In genomic region chr4:132291624-132292335, GRCm38 (mm10) we compare ENCODE assay signal across 17 mouse cellular contexts. TPM values are rescaled to one million over a fixed set of nuclear protein-coding genes. Genes with fewer than 3 reads are reported as not detected.
DNase-seq lines count a peak whose midpoint lies in the region; ATAC-seq and TF ChIP-seq lines count a peak whose summit lies in the region.
"Had no signal": no experiment of that assay in that cellular context is flagged by ENCODE, and none has a peak within 500 bp of the region (broad histone marks: within the 10 kb centered on the region; RNA-seq: fewer than 3 reads in every experiment).

No protein-coding gene starts in this region.

- WGBS in heart, postnatal 0 days = 83% methylated on average over 12 of the region's 12 CpGs
- WGBS in liver, postnatal 0 days (ENCODE audit: insufficient replicate concordance) = 88% methylated on average over 12 of the region's 12 CpGs
- WGBS in liver, embryonic 12.5 days (ENCODE audit: insufficient replicate concordance) = 86% methylated on average over 12 of the region's 12 CpGs

- no peak overlapping the region for H3K9ac ChIP-seq in heart, postnatal 0 days (replicated peaks; ENCODE audit: low read depth, low read length)
- no peak overlapping the region for H3K9ac ChIP-seq in liver, postnatal 0 days (replicated peaks)
- H3K9ac ChIP-seq in liver, embryonic 12.5 days = no peak overlapping the region
- H3K9ac ChIP-seq: heart, embryonic 13.5 days; neural tube, embryonic 13.5 days had no signal

- H3K27ac ChIP-seq in heart, postnatal 0 days (ENCODE audit: low read depth) = no peak overlapping the region
- no peak overlapping the region for H3K27ac ChIP-seq in liver, postnatal 0 days (ENCODE audit: low read depth)
- no peak overlapping the region for H3K27ac ChIP-seq in liver, embryonic 12.5 days
- H3K27ac ChIP-seq in cortical plate, adult 2 months (ENCODE audit: insufficient read depth, low read length) = no peak overlapping the region
- H3K27ac ChIP-seq: heart, embryonic 13.5 days; hindbrain, embryonic 10.5 days; neural tube, embryonic 13.5 days had no signal

- no peak for ATAC-seq in heart, postnatal 0 days (ENCODE audit: insufficient read depth, low read depth)
- no peak for ATAC-seq in liver, postnatal 0 days
- ATAC-seq in liver, embryonic 12.5 days = no peak

- TF ChIP-seq EP300 in heart, postnatal 0 days (IDR thresholded peaks at IDR 0.05; ENCODE audit: low read depth) = no peak
- TF ChIP-seq EP300 in liver, postnatal 0 days (IDR thresholded peaks at IDR 0.05; ENCODE audit: low read depth) = no peak

- no peak overlapping the region for H3K4me2 ChIP-seq in heart, postnatal 0 days (ENCODE audit: low read depth, low read length)
- H3K4me2 ChIP-seq in liver, postnatal 0 days (ENCODE audit: low read depth, low read length) = no peak overlapping the region
- H3K4me2 ChIP-seq in liver, embryonic 12.5 days = no peak overlapping the region
- H3K4me2 ChIP-seq: heart, embryonic 13.5 days; neural tube, embryonic 13.5 days had no signal

- peaks cover 32% of the 10 kb centered on the region for H3K36me3 ChIP-seq in heart, postnatal 0 days (replicated peaks; ENCODE audit: control insufficient read depth, insufficient read depth, low read length)
- peaks cover 22% of the 10 kb centered on the region for H3K36me3 ChIP-seq in liver, postnatal 0 days (replicated peaks; ENCODE audit: insufficient read depth, low read length)
- peaks cover 67% of the 10 kb centered on the region for H3K36me3 ChIP-seq in liver, embryonic 12.5 days

- TF ChIP-seq POLR2A in cortical plate, adult 2 months (IDR thresholded peaks at IDR 0.05; ENCODE audit: extremely low read depth, insufficient read depth, low read length) = no peak

- no peaks in the 10 kb centered on the region for H3K4me1 ChIP-seq in heart, postnatal 0 days (ENCODE audit: control insufficient read depth, insufficient read depth)
- H3K4me1 ChIP-seq in liver, postnatal 0 days (ENCODE audit: insufficient read depth) = no peaks in the 10 kb centered on the region
- H3K4me1 ChIP-seq in liver, embryonic 12.5 days = no peaks in the 10 kb centered on the region
- H3K4me1 ChIP-seq in cortical plate, adult 2 months (ENCODE audit: control insufficient read depth, insufficient read depth, low read length) = no peaks in the 10 kb centered on the region
- H3K4me1 ChIP-seq: heart, embryonic 13.5 days; hindbrain, embryonic 10.5 days; neural tube, embryonic 13.5 days had no signal

- TF ChIP-seq CTCF in heart, postnatal 0 days (IDR thresholded peaks at IDR 0.05; ENCODE audit: low read depth) = peak; percentile 36
- peak; percentile 43 for TF ChIP-seq CTCF in liver, postnatal 0 days (IDR thresholded peaks at IDR 0.05; ENCODE audit: low read depth)
- peak; percentile 19; the same call in 1 of the 2 replicates for TF ChIP-seq CTCF in cortical plate, adult 2 months (IDR thresholded peaks at IDR 0.05; ENCODE audit: extremely low read depth, insufficient read depth, low read length)

- H3K4me3 ChIP-seq in heart, postnatal 0 days (ENCODE audit: low read depth, low read length) = no peak overlapping the region
- H3K4me3 ChIP-seq in liver, postnatal 0 days (ENCODE audit: low read depth, low read length) = no peak overlapping the region
- no peak overlapping the region for H3K4me3 ChIP-seq in liver, embryonic 12.5 days
- no peak overlapping the region for H3K4me3 ChIP-seq in cortical plate, adult 2 months (ENCODE audit: insufficient read depth, low read length)
- H3K4me3 ChIP-seq: heart, embryonic 13.5 days; hindbrain, embryonic 10.5 days; neural tube, embryonic 13.5 days had no signal

- no peaks in the 10 kb centered on the region for H3K9me3 ChIP-seq in heart, postnatal 0 days (replicated peaks; ENCODE audit: control insufficient read depth, low read length)
- H3K9me3 ChIP-seq in liver, postnatal 0 days (ENCODE audit: low read length) = peaks cover 4% of the 10 kb centered on the region; the same call in 1 of the 2 replicates
- peaks cover 7% of the 10 kb centered on the region for H3K9me3 ChIP-seq in liver, embryonic 12.5 days (replicated peaks)
- H3K9me3 ChIP-seq: neural tube, embryonic 13.5 days had no signal

- no peak for DNase-seq in heart, postnatal 0 days (ENCODE audit: low spot score)
- DNase-seq in heart, postnatal 14 days = no peak
- no peak for DNase-seq in liver, postnatal 0 days
- DNase-seq in ES-CJ7 (ENCODE audit: low read depth, low spot score) = peak; percentile 70
- DNase-seq in c-Kit-positive CD71-positive TER-119-positive erythroid progenitor cells, embryonic 14.5 days (ENCODE audit: low spot score) = no peak
- DNase-seq: cerebellum, adult 8-10 months; gastrocnemius, postnatal 25 days; kidney, postnatal 25 days; left cerebral cortex, postnatal 4 days; thymus, adult 2 months had no signal

- intact Hi-C loops in heart, postnatal 14 days (cut with DNase I) = loop anchor here (2.0 to 5.0 kb wide), 3 partner anchors 17 to 221 kb away; partner anchors contain the start of genes Sesn2 and Taf12

- no peaks in the 10 kb centered on the region for H3K27me3 ChIP-seq in heart, postnatal 0 days (ENCODE audit: control insufficient read depth, insufficient read depth, low read length)
- no peaks in the 10 kb centered on the region for H3K27me3 ChIP-seq in liver, postnatal 0 days (ENCODE audit: insufficient read depth, low read length)
- H3K27me3 ChIP-seq in liver, embryonic 12.5 days (replicated peaks) = no peaks in the 10 kb centered on the region
- H3K27me3 ChIP-seq: heart, embryonic 13.5 days; neural tube, embryonic 13.5 days had no signal

RNA-seq across cellular contexts. Expression of gene Rab42, which starts 11.4 kb away (rescaled TPM):
- total RNA-seq in heart, postnatal 0 days (2014; rRNA removed; ENCODE audit: low replicate concordance) = 1.2 TPM in 1 of 2 replicates, not detected in the other
- polyA plus RNA-seq in heart, postnatal 0 days (2015; fragmentation: Nextera tagmentation; extraction: Ambion mirVana) = 2.9 and 3.9 TPM in 2 replicates
- total RNA-seq in heart, postnatal 14 days (2021) = under 1 TPM; 0.39 to 0.76 TPM
- 0.30 and 0.73 TPM in 2 replicates for polyA plus RNA-seq in liver, postnatal 0 days (2015; fragmentation: Nextera tagmentation; extraction: Ambion mirVana)
- 0.61 and 1.0 TPM in 2 replicates for polyA plus RNA-seq in liver, embryonic 12.5 days (2016; fragmentation: Nextera tagmentation; extraction: Ambion mirVana)
- 3.8 and 5.3 TPM in 2 replicates for polyA plus RNA-seq in cortical plate, adult 2 months (2012; rRNA removed)
- total RNA-seq: megakaryocyte, adult 5-6 weeks; monocyte, adult 5-6 weeks had no signal

RNA-seq across cellular contexts. Expression of gene Taf12, which starts 17.6 kb away (rescaled TPM):
- total RNA-seq in heart, postnatal 0 days (2014; rRNA removed; ENCODE audit: low replicate concordance) = 7.5 and 8.4 TPM in 2 replicates
- polyA plus RNA-seq in heart, postnatal 0 days (2015; fragmentation: Nextera tagmentation; extraction: Ambion mirVana) = 30.5 and 34.2 TPM in 2 replicates
- total RNA-seq in heart, postnatal 14 days (2021) = 10 to 100 TPM; 25.8 to 27.7 TPM
- 27.8 and 28.2 TPM in 2 replicates for polyA plus RNA-seq in liver, postnatal 0 days (2015; fragmentation: Nextera tagmentation; extraction: Ambion mirVana)
- 61.7 and 61.8 TPM in 2 replicates for polyA plus RNA-seq in liver, embryonic 12.5 days (2016; fragmentation: Nextera tagmentation; extraction: Ambion mirVana)
- polyA plus RNA-seq in cortical plate, adult 2 months (2012; rRNA removed) = 15.9 and 19.4 TPM in 2 replicates

RNA-seq across cellular contexts. Expression of gene Gmeb1, which starts 30.4 kb away (rescaled TPM):
- 7.6 and 12.4 TPM in 2 replicates for total RNA-seq in heart, postnatal 0 days (2014; rRNA removed; ENCODE audit: low replicate concordance)
- 16.4 and 17.0 TPM in 2 replicates for polyA plus RNA-seq in heart, postnatal 0 days (2015; fragmentation: Nextera tagmentation; extraction: Ambion mirVana)
- 10 to 100 TPM; 12.7 to 13.9 TPM for total RNA-seq in heart, postnatal 14 days (2021)
- 6.9 and 8.9 TPM in 2 replicates for polyA plus RNA-seq in liver, postnatal 0 days (2015; fragmentation: Nextera tagmentation; extraction: Ambion mirVana)
- polyA plus RNA-seq in liver, embryonic 12.5 days (2016; fragmentation: Nextera tagmentation; extraction: Ambion mirVana) = 19.1 and 19.5 TPM in 2 replicates
- 19.1 and 20.6 TPM in 2 replicates for polyA plus RNA-seq in cortical plate, adult 2 months (2012; rRNA removed)

RNA-seq across cellular contexts. Expression of gene Trnau1ap, which starts 37.6 kb away (rescaled TPM):
- 51.3 and 69.0 TPM in 2 replicates for total RNA-seq in heart, postnatal 0 days (2014; rRNA removed; ENCODE audit: low replicate concordance)
- polyA plus RNA-seq in heart, postnatal 0 days (2015; fragmentation: Nextera tagmentation; extraction: Ambion mirVana) = 63.2 and 65.1 TPM in 2 replicates
- 10 to 100 TPM; 21.6 to 24.6 TPM for total RNA-seq in heart, postnatal 14 days (2021)
- polyA plus RNA-seq in liver, postnatal 0 days (2015; fragmentation: Nextera tagmentation; extraction: Ambion mirVana) = 30.4 and 33.8 TPM in 2 replicates
- 48.2 and 50.8 TPM in 2 replicates for polyA plus RNA-seq in liver, embryonic 12.5 days (2016; fragmentation: Nextera tagmentation; extraction: Ambion mirVana)
- 14.9 and 16.6 TPM in 2 replicates for polyA plus RNA-seq in cortical plate, adult 2 months (2012; rRNA removed)
